Mouse (Mus musculus) embryo, embryonic 10.5 days (tissue): ENCODE measurements at regions not wholly inside any gene's neighbourhood (a gene's known extent, or its start where the extent isn't known, plus 50 kb on each side); places are given as distances from the start of the nearest gene placed in this dataset.
A peak's percentile ranks its signal among the peaks of the same experiment; 100 is the strongest.

Experiments used
- DNase-seq: peaks from one replicate; pipeline ENCODE4 v3.0.0-alpha.2; 2015; ENCODE audit warnings: low spot score

- peak; percentile 17 for DNase-seq
Observed at GRCm38 (mm10) chr13:84565644-84566532, 343.8 kb downstream of the Tmem161b start.

- no peak for DNase-seq
Observed at GRCm38 (mm10) chr13:84566533-84566832, 344.4 kb downstream of the Tmem161b start.

GRCm38 (mm10) chr13:84569371-84569770 is 347.3 kb downstream of the Tmem161b start:
- DNase-seq: no peak

- no peak for DNase-seq
Observed at GRCm38 (mm10) chr13:84570206-84570605, 348.1 kb downstream of the Tmem161b start.

- peak; percentile 92 for DNase-seq
Observed at GRCm38 (mm10) chr13:84570984-84571844, 349.1 kb downstream of the Tmem161b start.

GRCm38 (mm10) chr13:84571845-84572193 is 349.7 kb downstream of the Tmem161b start:
- peak; percentile 60 for DNase-seq

- DNase-seq: peak; percentile 9
Observed at GRCm38 (mm10) chr13:84572231-84572630, 350.1 kb downstream of the Tmem161b start.

GRCm38 (mm10) chr13:84596585-84597142 is 374.6 kb downstream of the Tmem161b start:
- DNase-seq: no peak

- no peak for DNase-seq
Observed at GRCm38 (mm10) chr13:84602612-84603011, 380.5 kb downstream of the Tmem161b start.

GRCm38 (mm10) chr13:84612497-84612896 is 390.4 kb downstream of the Tmem161b start:
- peak; percentile 87 for DNase-seq

- DNase-seq: peak; percentile 51
Observed at GRCm38 (mm10) chr13:84613004-84613403, 390.9 kb downstream of the Tmem161b start.

GRCm38 (mm10) chr13:84624691-84625090 is 402.6 kb downstream of the Tmem161b start:
- no peak for DNase-seq

- peak; percentile 63 for DNase-seq
Observed at GRCm38 (mm10) chr13:84625527-84625926, 403.4 kb downstream of the Tmem161b start.

GRCm38 (mm10) chr13:84625927-84626326 is 403.8 kb downstream of the Tmem161b start:
- peak; percentile 71 for DNase-seq

- DNase-seq: peak; percentile 63
Observed at GRCm38 (mm10) chr13:84626397-84626796, 404.3 kb downstream of the Tmem161b start.

GRCm38 (mm10) chr13:84630686-84631085 is 408.6 kb downstream of the Tmem161b start:
- no peak for DNase-seq

- DNase-seq: no peak
Observed at GRCm38 (mm10) chr13:84632493-84632892, 410.4 kb downstream of the Tmem161b start.

GRCm38 (mm10) chr13:84636831-84637230 is 414.7 kb downstream of the Tmem161b start:
- DNase-seq: no peak

GRCm38 (mm10) chr13:84637606-84638005 is 415.5 kb downstream of the Tmem161b start:
- no peak for DNase-seq

- DNase-seq: peak; percentile 22
Observed at GRCm38 (mm10) chr13:84638401-84638934, 416.4 kb downstream of the Tmem161b start.

GRCm38 (mm10) chr13:84639087-84640022 is 417.3 kb downstream of the Tmem161b start:
- DNase-seq: peak; percentile 62
